Mouse (Mus musculus) limb, embryonic 12.5 days (tissue): ENCODE data around the gene Ldb1. TPM values are rescaled to one million over a fixed set of nuclear protein-coding genes. Genes with fewer than 3 reads are reported as not detected.

Experiments used
- ATAC-seq: fragments of 200-750 bp; cut with Nextera tagmentation; 2 replicates; pipeline ENCODE4 v1.8.0; 2017; ENCODE audit warnings: low read depth, moderate TSS enrichment; ENCODE audit not compliant: insufficient number of reproducible peaks, insufficient read depth, low FRiP score, low TSS enrichment
- H3K27ac ChIP-seq: fragments of 300-500 bp; sonication (generic); 2 replicates; pipeline ENCODE4 v1.5.1; 2016; ENCODE audit warnings: mild to moderate bottlenecking, moderate library complexity
- H3K27me3 ChIP-seq: fragments of 300-500 bp; sonication (generic); 2 replicates; pipeline ENCODE4 v1.6.1; 2016; ENCODE audit warnings: mild to moderate bottlenecking, moderate library complexity
- H3K36me3 ChIP-seq: fragments of 300-500 bp; sonication (generic); 2 replicates; pipeline ENCODE4 v1.6.1; 2016; ENCODE audit warnings: mild to moderate bottlenecking, moderate library complexity
- H3K4me1 ChIP-seq: fragments of 300-500 bp; sonication (generic); replicated peaks from 2 replicates; pipeline ENCODE4 v1.6.1; 2016
- H3K4me2 ChIP-seq: fragments of 300-500 bp; sonication (generic); 2 replicates; pipeline ENCODE4 v1.6.1; 2016; ENCODE audit warnings: mild to moderate bottlenecking, moderate library complexity
- H3K4me3 ChIP-seq: fragments of 300-500 bp; sonication (generic); replicated peaks from 2 replicates; pipeline ENCODE4 v1.5.1; 2016; ENCODE audit warnings: mild to moderate bottlenecking
- H3K9ac ChIP-seq: fragments of 300-500 bp; sonication (generic); replicated peaks from 2 replicates; pipeline ENCODE4 v1.6.1; 2016; ENCODE audit warnings: mild to moderate bottlenecking, moderate library complexity
- H3K9me3 ChIP-seq: fragments of 300-500 bp; sonication (generic); 2 replicates; pipeline ENCODE4 v1.6.1; 2016; ENCODE audit warnings: mild to moderate bottlenecking, moderate library complexity
- WGBS: fragments of 180-500 bp; shearing (Covaris S2); methylation state at CpG from one replicate; pipeline ENCODE4 v1.1.7; 2016; 5-methylcytosine and 5-hydroxymethylcytosine counted together
- polyA plus RNA-seq: library from polyadenylated mRNA; unstranded; fragments of >200 nt; fragmentation: Nextera tagmentation; extraction: Ambion mirVana; gene quantifications from 2 replicates; pipeline ENCODE4 v1.2.1, GENCODE M21; 2016

The Ldb1 gene
- polyA plus RNA-seq, 1 experiment from 2014 or later, result 135 TPM

DNA sequence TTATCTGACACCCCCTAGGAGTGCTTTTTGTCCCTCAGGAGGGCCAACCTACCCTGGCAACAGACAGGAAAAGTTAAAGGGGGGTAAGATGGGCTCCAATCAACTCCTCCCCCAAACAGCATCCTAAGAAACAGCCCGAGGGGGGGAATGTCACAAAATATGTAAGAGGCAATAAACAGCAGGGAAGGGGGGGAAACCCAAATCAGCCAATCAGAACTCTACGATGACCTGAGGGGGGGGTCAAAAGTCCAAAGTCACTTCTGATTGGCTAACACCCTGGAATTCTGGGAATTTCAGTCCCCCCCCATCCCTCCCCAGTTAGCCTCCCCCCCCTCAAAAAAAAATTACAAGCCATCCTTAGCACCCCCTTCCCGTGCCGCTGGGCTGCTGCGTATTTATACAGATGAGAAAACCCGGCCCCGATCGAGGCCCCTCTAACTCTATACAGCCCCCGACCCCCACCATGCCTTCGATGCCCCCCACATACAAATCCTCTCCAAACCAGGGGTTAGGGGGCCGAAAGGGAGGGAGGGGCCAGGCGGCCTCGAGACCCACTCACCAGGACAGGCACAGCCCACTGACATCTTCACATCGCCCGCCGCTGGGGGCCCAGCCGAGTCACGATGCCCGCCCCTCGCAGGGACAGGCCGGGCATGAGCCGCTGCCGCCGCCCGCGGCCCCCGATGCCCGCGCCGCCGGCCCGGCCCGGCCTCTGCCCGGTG, 582 bp downstream of the Ldb1 start, which contains the start of gene Pprc1:
Pprc1 (plus strand) TSS at position 616 of the 722 bp plus-strand sequence.
- Histone ChIP-seq H3K27me3 (no peaks in the 10 kb centered on the region), H3K27ac (peak within 1 kb of the TSS; percentile 99), H3K9ac (peak within 1 kb of the TSS; percentile 95), H3K36me3 (no peaks in the 10 kb centered on the region), H3K4me1 (peaks cover 61% of the 10 kb centered on the region), H3K4me2 (peak within 1 kb of the TSS; percentile 98), H3K9me3 (no peaks in the 10 kb centered on the region), H3K4me3 (peak within 1 kb of the TSS; percentile 95)
- WGBS, result under 1% methylated on average over 33 of the region's 34 CpGs
- 0 out of 2 replicates have a peak, but pooled peaks have one; percentile 0 for ATAC-seq

DNA sequence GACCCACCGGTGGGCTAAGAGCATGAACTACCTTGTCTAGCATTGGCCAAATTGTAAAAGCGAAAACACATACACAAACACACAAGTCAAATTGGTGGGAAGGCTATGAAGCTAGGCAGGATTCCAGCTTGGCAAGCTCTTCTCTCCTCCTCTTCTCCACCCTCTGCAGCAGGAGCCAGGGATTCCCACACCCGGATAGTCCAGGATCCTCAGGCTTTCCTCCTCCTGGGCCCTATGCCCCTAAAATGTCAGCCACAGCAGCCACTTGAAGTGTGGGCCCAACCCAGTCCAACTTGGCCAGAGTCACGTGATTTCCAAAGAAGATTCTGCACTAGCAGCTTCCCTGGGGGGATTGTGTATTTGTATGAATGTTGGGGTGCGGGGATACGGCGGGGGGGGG, 1.6 kb downstream of the Ldb1 start:
- peak overlapping the region; percentile 99 for H3K27ac ChIP-seq
- no peaks in the 10 kb centered on the region for H3K36me3 ChIP-seq
- peak overlapping the region; percentile 95 for H3K4me3 ChIP-seq
- H3K4me1 ChIP-seq, result peaks cover 61% of the 10 kb centered on the region
- 67% methylated on average over 7 of the region's 7 CpGs for WGBS
- ATAC-seq, result no peak
- peak overlapping the region; percentile 98 for H3K4me2 ChIP-seq
- 0 out of 2 replicates have a peak overlapping the region, but pooled peaks have one; percentile 95 for H3K9ac ChIP-seq
- H3K9me3 ChIP-seq, result no peaks in the 10 kb centered on the region
- H3K27me3 ChIP-seq, result no peaks in the 10 kb centered on the region

DNA sequence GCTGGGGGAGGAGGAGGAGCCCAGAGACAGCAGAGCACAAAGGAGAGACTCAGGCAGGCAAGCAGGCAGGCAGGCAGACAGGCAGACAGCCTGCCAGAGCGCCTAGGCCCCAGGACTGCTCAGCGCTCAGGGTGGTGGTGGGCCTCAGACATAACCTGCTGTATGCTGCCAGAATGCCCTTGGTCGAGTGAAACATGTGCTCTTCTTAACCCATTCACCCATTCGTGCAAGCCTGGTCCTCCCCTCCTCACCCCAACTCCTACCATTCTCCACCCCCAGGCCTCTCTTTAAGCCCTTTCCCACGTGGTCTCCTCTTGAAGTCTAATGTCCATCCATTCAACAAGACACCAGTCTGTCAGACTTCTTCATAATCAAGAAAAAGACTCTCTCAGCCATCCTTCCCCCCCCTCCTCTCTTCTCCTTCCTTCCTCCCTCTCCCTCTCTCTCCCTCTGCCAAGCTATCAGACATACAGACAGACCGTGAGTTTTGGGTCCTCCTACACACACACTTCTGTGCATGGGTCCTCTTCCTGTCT, 2.5 kb downstream of the Ldb1 start:
- H3K9ac ChIP-seq, result peak overlapping the region; percentile 65
- H3K4me3 ChIP-seq, result peak overlapping the region; percentile 95
- WGBS, result 6% methylated on average over 6 of the region's 6 CpGs
- H3K9me3 ChIP-seq, result no peaks in the 10 kb centered on the region
- H3K4me2 ChIP-seq, result peak overlapping the region; percentile 98
- peaks cover 68% of the 10 kb centered on the region for H3K4me1 ChIP-seq
- ATAC-seq, result no peak
- peak overlapping the region; percentile 99 for H3K27ac ChIP-seq
- no peaks in the 10 kb centered on the region for H3K36me3 ChIP-seq
- no peaks in the 10 kb centered on the region for H3K27me3 ChIP-seq

DNA sequence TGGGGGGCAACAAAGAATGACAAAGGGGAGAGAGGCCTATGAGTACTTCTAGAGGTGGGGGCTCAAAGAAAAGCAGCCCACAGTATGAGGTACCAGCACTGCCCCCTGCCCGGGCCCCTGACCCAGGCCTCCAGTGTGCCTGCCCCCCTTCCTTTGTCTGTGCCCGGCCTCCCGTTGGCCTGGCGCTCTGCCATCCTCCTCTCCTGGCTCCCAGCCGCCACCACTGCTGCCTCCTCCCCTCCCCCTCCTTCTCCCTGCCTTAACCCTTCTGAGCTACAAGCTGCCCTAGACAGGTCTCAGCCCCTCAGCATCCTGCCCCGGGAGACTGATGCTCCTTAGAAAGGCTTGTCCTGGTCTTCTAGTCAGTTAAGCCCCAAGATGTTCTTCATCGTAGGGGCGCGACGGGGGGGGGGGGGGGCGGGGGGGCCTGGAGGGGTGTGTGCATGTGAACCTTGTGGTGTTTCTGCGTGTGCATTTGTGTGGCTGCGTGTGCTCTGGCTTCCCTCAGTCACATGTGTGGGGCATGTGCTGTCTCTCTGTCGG, 3.0 kb downstream of the Ldb1 start:
- 0% methylated on average over 12 of the region's 14 CpGs for WGBS
- peak overlapping the region; percentile 95 for H3K4me3 ChIP-seq
- H3K27me3 ChIP-seq, result no peaks in the 10 kb centered on the region
- H3K27ac ChIP-seq, result peak overlapping the region; percentile 99
- peak; percentile 17; the same call in 1 of the 2 replicates for ATAC-seq
- H3K9ac ChIP-seq, result peak overlapping the region; percentile 65
- peaks cover 73% of the 10 kb centered on the region for H3K4me1 ChIP-seq
- H3K4me2 ChIP-seq, result peak overlapping the region; percentile 98
- peaks cover 2% of the 10 kb centered on the region; the same call in 1 of the 2 replicates for H3K36me3 ChIP-seq
- H3K9me3 ChIP-seq, result no peaks in the 10 kb centered on the region

DNA sequence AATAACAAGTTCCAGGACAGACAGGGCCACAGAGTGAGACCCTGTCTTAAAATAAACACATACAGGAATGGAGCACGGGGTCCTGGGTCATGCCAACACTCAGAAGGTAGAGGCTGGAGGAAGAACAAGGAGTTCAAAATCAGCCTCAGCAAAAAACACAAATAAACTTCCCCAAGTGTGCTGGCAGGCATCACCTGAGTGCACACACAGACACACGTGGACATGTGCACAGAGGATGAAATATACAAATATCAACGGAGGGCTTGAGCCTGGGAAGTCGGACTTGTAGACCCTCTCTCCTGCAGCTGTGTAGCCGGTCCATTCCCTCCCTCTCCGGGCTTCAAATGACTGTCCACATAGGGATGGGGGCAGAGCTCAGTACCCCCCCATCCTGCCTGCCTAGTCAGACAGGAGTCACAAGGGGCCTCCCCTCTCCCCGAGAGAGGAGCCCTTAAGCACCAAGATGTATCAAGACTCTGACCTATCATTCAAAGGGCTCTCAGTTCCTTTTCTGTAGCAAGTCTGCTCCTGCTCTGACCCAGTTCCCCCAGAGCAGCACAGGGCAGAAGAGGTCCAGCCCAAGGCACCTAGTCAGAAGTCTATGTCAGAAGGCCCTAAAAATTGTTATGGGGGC, 3.6 kb downstream of the Ldb1 start:
- peak overlapping the region; percentile 95 for H3K4me3 ChIP-seq
- H3K4me2 ChIP-seq, result peak overlapping the region; percentile 98
- H3K27me3 ChIP-seq, result no peaks in the 10 kb centered on the region
- H3K4me1 ChIP-seq, result peaks cover 74% of the 10 kb centered on the region
- peaks cover 8% of the 10 kb centered on the region; the same call in 1 of the 2 replicates for H3K36me3 ChIP-seq
- 29% methylated on average over 7 of the region's 7 CpGs for WGBS
- H3K27ac ChIP-seq, result peak overlapping the region; percentile 99
- peak overlapping the region; percentile 65 for H3K9ac ChIP-seq
- no peak for ATAC-seq
- H3K9me3 ChIP-seq, result no peaks in the 10 kb centered on the region

DNA sequence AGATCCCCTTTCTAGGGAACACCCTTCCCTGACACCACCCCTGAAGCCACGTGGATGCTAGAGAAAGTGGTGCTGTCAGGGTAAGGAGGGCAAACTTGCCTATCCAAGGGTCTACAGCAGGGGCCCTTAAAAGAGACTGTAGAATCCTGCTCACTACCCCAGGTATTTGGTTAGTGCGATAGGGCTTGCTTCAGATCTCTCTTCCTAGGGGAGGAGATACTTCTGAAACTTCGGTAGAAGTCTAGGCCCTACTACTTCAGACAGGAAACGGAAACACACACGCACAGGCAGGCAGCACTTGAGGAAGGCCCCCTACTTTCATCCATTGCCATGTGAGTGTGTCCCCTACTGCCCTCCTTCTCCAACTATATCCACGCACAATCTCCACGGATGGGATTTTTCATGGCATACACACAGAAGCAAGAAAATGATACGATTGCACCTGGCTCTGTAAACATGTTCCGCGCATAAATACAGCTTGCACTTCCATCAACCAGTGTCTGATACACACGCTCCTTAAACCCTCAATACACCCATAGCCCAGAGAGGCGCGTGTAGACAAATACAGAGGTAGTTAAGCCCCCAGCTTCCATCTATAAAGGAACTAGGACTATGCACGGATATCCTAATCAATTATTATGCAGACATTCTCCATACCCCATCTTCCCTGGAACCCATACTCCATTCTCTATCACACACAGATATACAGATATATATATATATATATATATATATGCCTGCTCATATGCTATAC, 4.7 kb downstream of the Ldb1 start:
- Histone ChIP-seq H3K9me3 (no peaks in the 10 kb centered on the region), H3K9ac (peak overlapping the region; percentile 97), H3K4me2 (peak overlapping the region; percentile 98), H3K4me3 (peak overlapping the region; percentile 95), H3K27me3 (no peaks in the 10 kb centered on the region), H3K27ac (peak overlapping the region; percentile 99), H3K36me3 (peaks cover 19% of the 10 kb centered on the region), H3K4me1 (peaks cover 67% of the 10 kb centered on the region)
- WGBS, result 47% methylated on average over 14 of the region's 14 CpGs
- no peak for ATAC-seq

DNA sequence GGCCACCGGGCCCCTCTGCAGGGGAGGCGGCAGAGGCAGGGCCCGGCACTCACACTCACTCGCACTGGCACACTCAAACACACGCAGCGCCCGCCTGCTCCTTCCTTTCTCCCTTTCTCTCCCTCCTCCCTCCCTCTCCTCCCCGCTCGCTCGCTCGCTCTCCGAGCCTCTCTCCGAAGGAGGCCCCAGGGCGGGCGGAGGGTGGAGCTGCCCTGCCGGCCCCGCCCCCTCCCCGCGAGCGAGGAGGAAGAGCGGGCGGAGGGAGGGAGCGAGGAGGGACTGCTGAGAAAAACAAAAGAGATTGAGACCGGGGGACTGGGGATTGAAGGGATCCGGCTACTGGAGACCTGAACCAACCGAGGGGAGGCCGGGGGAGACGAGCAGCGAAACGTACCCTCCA, 5.5 kb downstream of the Ldb1 start:
- Histone ChIP-seq H3K27ac (peak overlapping the region; percentile 99), H3K4me1 (peaks cover 67% of the 10 kb centered on the region), H3K27me3 (no peaks in the 10 kb centered on the region), H3K4me3 (peak overlapping the region; percentile 95), H3K9ac (peak overlapping the region; percentile 97), H3K4me2 (peak overlapping the region; percentile 98), H3K9me3 (no peaks in the 10 kb centered on the region), H3K36me3 (peaks cover 27% of the 10 kb centered on the region)
- ATAC-seq, result peak; percentile 61
- under 1% methylated on average over 25 of the region's 30 CpGs for WGBS

DNA sequence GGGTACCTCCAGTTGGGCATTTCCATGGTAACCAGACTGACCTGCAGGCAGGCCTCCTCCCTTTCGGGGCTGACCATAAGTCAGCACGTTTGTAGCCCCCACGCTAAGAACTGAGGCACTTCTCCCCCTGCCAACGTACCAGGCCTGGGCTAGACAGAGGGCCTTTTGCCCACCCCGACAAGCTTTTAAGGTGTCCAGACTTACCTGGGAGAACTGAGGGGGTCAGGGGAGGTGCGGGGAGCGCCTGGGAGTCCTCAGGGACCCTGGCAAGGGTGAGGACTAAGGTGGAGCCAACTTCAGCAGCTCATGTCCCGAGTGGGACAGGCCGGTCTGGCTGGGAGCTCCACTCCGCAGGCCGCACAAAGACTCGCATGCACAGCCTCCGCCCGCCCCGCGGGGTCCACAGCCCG, 6.2 kb downstream of the Ldb1 start:
- H3K9me3 ChIP-seq, result no peaks in the 10 kb centered on the region
- peak overlapping the region; percentile 95 for H3K4me3 ChIP-seq
- H3K4me2 ChIP-seq, result peak overlapping the region; percentile 98
- peaks cover 63% of the 10 kb centered on the region for H3K4me1 ChIP-seq
- H3K9ac ChIP-seq, result peak overlapping the region; percentile 97
- H3K27me3 ChIP-seq, result no peaks in the 10 kb centered on the region
- 1% methylated on average over 15 of the region's 17 CpGs for WGBS
- H3K27ac ChIP-seq, result peak overlapping the region; percentile 99
- peaks cover 33% of the 10 kb centered on the region for H3K36me3 ChIP-seq
- ATAC-seq, result no peak; the same call in 1 of the 2 replicates

DNA sequence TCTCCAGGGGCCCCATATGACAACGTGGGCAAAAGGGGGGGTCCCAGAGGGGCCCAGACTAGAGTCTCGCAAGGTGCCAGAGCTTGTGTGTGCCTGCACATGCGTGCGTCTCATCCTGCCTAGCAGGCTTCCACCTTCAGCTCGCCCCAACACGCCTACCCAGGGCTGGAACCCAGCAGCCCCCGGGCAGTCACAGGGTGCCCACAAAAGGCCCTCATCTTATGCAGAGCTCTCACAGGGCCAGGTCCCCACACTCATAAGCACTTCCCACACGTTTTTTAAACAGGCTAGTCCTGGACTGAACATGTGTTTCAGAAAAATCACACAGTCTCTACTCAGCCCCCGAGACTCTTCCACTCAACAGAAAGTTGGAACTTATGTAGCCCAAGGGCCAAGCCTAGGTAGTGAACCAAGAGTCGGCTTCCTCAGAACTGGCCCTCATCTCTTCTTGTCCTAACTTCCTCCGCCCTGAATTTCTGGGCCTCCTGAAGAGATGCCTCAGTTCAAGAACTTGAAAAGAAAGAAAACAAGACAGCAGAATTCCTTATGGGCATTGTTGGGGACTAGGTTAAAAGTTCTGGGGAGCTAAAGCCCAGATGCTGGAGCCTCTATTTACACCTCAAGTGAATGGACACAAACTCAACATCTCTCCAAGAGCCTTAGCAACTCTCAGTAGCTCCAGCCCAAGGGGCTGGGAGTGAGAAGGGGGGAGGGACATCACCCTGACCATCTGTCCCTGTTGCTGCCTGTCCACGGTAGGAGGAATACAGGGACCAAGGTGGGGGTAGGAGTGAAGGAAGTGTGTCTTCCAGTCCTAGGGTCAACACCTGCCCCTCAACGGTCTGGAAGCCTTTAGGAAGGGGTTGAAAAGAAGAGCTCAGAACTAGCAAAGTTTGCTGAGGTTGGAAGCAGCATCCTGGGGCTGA, 6.8 kb downstream of the Ldb1 start:
- Histone ChIP-seq H3K27ac (peak overlapping the region; percentile 99), H3K27me3 (no peaks in the 10 kb centered on the region), H3K36me3 (peaks cover 40% of the 10 kb centered on the region), H3K4me3 (peak overlapping the region; percentile 95), H3K9ac (peak overlapping the region; percentile 97), H3K9me3 (no peaks in the 10 kb centered on the region), H3K4me1 (peaks cover 56% of the 10 kb centered on the region), H3K4me2 (peak overlapping the region; percentile 98)
- 20% methylated on average over 13 of the region's 13 CpGs for WGBS
- no peak for ATAC-seq
